Mouse (Mus musculus) ES-E14 (cell line): ENCODE data around the gene Grip1.

ENCODE experiments used
- HCFC1 ChIP-seq: IDR thresholded peaks from 2 replicates; pipeline ENCODE4 v1.6.1; 2012; ENCODE audit warnings: low read length, inconsistent platforms, borderline replicate concordance; ENCODE audit not compliant: insufficient read depth
- MAFK ChIP-seq: IDR thresholded peaks from 2 replicates; pipeline ENCODE4 v1.6.1; 2014; ENCODE audit warnings: mild to moderate bottlenecking, low read depth, low read length, inconsistent platforms; ENCODE audit not compliant: insufficient read depth
- ZC3H11A ChIP-seq: IDR thresholded peaks from 2 replicates; pipeline ENCODE4 v1.6.1; 2012; ENCODE audit warnings: low read depth, mild to moderate bottlenecking, inconsistent platforms, low read length, borderline replicate concordance

- no peak for TF ChIP-seq MAFK
- TF ChIP-seq ZC3H11A: no peak
- TF ChIP-seq HCFC1: no peak
Measured at GRCm38 (mm10) chr10:120033866-120034265, 580.2 kb downstream of the Grip1 start.
